Mouse (Mus musculus) embryo, embryonic 10 days (tissue): ENCODE results near the gene Dmkn.
"Not testable (repeated sequence)": the region's sequence is repeated elsewhere in the genome, so short reads cannot be mapped to it uniquely, and the experiment has no call there.

Experiments used
- DNase-seq: peaks from one replicate; pipeline ENCODE4 v3.0.0-alpha.2; 2015; ENCODE audit warnings: low spot score

Gene Dmkn

GRCm38 (mm10) chr7:30820131-30820530 is 56.6 kb downstream of the Dmkn start:
- no peak for DNase-seq

- no peak for DNase-seq
These were observed 57.4 kb downstream of the Dmkn start for GRCm38 (mm10) chr7:30820854-30821445.

- no peak for DNase-seq
These were observed 58.0 kb downstream of the Dmkn start for GRCm38 (mm10) chr7:30821532-30821931.

- no peak for DNase-seq
These were observed 60.1 kb downstream of the Dmkn start, which contains the start of gene Ffar2 for GRCm38 (mm10) chr7:30823675-30824074. Gene Ffar2, minus strand, starts transcription at chr7:30823775.

- DNase-seq, result no peak
These were observed 60.8 kb downstream of the Dmkn start for GRCm38 (mm10) chr7:30824306-30824705.

GRCm38 (mm10) chr7:30826660-30827059 is 63.1 kb downstream of the Dmkn start:
- no peak for DNase-seq

- not testable (repeated sequence) for DNase-seq
These were observed 65.3 kb downstream of the Dmkn start for GRCm38 (mm10) chr7:30828871-30829270.

- DNase-seq, result no peak
These were observed 65.9 kb downstream of the Dmkn start for GRCm38 (mm10) chr7:30829428-30829827.
